Mouse (Mus musculus) limb, embryonic 15.5 days (tissue): ENCODE data around the gene Rnf31. TPM values are rescaled to one million over a fixed set of nuclear protein-coding genes. Genes with fewer than 3 reads are reported as not detected.

Experiments
- ATAC-seq: fragments of 200-750 bp; cut with Nextera tagmentation; 2 replicates; pipeline ENCODE4 v1.8.0; 2017; ENCODE audit warnings: low read depth, moderate TSS enrichment; ENCODE audit not compliant: insufficient number of reproducible peaks, low FRiP score, low TSS enrichment
- H3K27ac ChIP-seq: fragments of 300-500 bp; sonication (generic); 2 replicates; pipeline ENCODE4 v1.5.1; 2015; ENCODE audit warnings: moderate library complexity, mild to moderate bottlenecking, inconsistent platforms
- H3K27me3 ChIP-seq: fragments of 300-500 bp; sonication (generic); 2 replicates; pipeline ENCODE4 v1.6.1; 2015; ENCODE audit warnings: inconsistent platforms
- H3K36me3 ChIP-seq: fragments of 300-500 bp; sonication (generic); 2 replicates; pipeline ENCODE4 v1.6.1; 2015; ENCODE audit warnings: inconsistent platforms
- H3K4me1 ChIP-seq: fragments of 300-500 bp; sonication (generic); 2 replicates; pipeline ENCODE4 v1.6.1; 2015; ENCODE audit warnings: inconsistent platforms
- H3K4me2 ChIP-seq: fragments of 300-500 bp; sonication (generic); 2 replicates; pipeline ENCODE4 v1.6.1; 2015; ENCODE audit warnings: mild to moderate bottlenecking, inconsistent platforms
- H3K4me3 ChIP-seq: fragments of 300-500 bp; sonication (generic); 2 replicates; pipeline ENCODE4 v1.5.1; 2015; ENCODE audit warnings: mild to moderate bottlenecking, inconsistent platforms
- H3K9ac ChIP-seq: fragments of 300-500 bp; sonication (generic); 2 replicates; pipeline ENCODE4 v1.6.1; 2015; ENCODE audit warnings: inconsistent platforms
- H3K9me3 ChIP-seq: fragments of 300-500 bp; sonication (generic); 2 replicates; pipeline ENCODE4 v1.6.1; 2016; ENCODE audit warnings: inconsistent platforms
- WGBS: fragments of 180-500 bp; shearing (Covaris S2); methylation state at CpG from one replicate; pipeline ENCODE4 v1.1.7; 2015; 5-methylcytosine and 5-hydroxymethylcytosine counted together
- polyA plus RNA-seq: library from polyadenylated mRNA; unstranded; fragments of >200 nt; fragmentation: Nextera tagmentation; extraction: Ambion mirVana; gene quantifications from 2 replicates; pipeline ENCODE4 v1.2.1, GENCODE M21; 2015

Gene Rnf31
- polyA plus RNA-seq, 1 experiment from 2014 or later, result 20.6 TPM

DNA sequence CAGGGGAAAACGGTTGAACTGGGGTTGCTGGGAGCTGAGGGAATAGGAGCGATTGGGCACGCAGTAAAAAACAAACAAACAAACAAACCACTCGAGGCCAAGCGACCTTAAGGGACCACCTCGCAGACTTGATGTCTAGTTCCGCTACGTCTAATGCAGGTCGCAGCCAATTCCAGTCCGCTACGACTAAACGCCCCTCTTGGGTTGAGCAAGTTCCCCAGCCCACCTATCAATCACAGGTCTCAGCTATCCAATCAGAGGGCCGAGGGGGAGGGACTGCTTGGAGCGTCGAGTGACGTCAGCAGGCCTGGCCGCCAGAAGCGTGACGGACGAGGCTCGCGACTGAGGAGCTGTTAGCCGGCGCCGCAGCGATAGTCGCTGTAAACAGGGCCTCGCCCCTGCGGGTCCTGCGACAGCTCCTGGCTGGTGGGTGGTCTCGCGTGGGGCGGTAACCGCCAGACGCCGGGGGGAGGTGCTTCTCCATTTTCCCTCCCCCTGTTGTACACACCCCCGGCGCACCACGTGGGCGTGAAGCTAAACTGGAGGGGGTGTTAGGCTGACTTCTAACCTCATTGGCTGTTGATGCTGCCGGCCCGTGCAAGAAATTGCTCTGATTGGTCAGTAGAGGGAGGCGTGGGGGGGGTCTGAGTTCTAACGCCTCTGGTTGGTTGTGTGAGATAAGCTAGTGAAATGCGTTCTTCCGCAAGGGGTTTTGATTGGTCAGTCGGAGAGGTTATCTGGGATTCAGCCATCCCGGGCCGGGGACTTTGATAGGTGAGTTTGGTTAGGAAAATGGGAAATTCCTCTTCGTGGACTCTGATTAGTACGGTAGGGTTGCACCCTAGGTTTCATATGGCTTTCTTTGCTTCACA is 31.1 kb upstream of the Rnf31 start, which contains the start of gene A730061H03Rik:
A730061H03Rik (minus strand) TSS at position 205 of the 872 bp plus-strand sequence.
- WGBS, result under 1% methylated on average over 51 of the region's 51 CpGs
- Histone ChIP-seq H3K9me3 (no peaks in the 10 kb centered on the region), H3K27me3 (no peaks in the 10 kb centered on the region), H3K4me3 (peak within 1 kb of the TSS; percentile 68), H3K27ac (peak within 1 kb of the TSS; percentile 99), H3K4me2 (peak within 1 kb of the TSS; percentile 78), H3K4me1 (peaks cover 18% of the 10 kb centered on the region), H3K36me3 (peaks cover 22% of the 10 kb centered on the region), H3K9ac (peak within 1 kb of the TSS; percentile 69)
- ATAC-seq, result peak; percentile 97

DNA sequence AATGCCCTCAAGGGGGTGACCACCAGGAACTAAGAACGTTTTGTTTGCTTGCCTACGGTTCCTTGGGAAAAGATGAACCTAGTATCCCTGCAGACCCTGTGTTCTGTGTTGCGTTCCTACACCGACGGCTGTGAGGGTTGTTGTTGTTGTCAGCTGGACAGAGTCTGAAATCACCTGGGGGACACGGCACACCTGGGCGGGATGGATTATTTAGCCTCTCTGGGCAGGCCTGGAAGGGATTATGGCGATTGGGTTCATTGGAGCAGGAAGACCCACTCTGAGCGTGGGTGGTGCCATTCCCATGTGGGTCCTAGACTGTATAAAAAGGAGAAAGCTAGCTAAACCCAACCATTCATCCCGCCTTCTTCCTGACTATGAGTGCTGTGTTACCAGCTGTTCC is 29.6 kb upstream of the Rnf31 start:
- Histone ChIP-seq H3K9me3 (no peaks in the 10 kb centered on the region), H3K9ac (0 out of 2 replicates have a peak overlapping the region, but pooled peaks have one; percentile 10), H3K4me3 (peak overlapping the region; percentile 68; the same call in 1 of the 2 replicates), H3K36me3 (peaks cover 36% of the 10 kb centered on the region), H3K4me2 (no peak overlapping the region), H3K27me3 (no peaks in the 10 kb centered on the region), H3K27ac (no peak overlapping the region), H3K4me1 (peaks cover 18% of the 10 kb centered on the region)
- ATAC-seq, result no peak
- WGBS, result 77% methylated on average over 10 of the region's 10 CpGs

DNA sequence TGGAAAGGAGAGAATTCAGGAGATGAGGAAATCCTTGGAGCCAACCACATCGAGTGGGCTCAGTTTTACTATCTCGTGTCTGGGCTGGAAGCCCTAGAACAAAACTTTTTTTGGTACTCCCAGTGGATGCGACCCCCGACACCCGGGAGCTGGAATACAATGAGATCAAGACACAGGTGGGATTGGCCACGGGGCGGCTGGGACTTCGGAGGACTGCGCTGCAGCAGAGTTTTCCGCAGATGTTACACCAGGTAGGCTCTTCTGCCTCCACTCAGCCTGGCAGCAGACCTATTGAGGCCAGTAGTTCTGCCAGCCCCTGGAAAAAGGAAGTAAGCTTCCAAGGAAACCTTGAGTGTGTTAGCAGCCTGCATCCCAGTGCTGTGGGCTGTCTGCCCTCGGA is 28.3 kb upstream of the Rnf31 start:
- H3K4me3 ChIP-seq, result no peak overlapping the region
- H3K36me3 ChIP-seq, result peaks cover 48% of the 10 kb centered on the region

DNA sequence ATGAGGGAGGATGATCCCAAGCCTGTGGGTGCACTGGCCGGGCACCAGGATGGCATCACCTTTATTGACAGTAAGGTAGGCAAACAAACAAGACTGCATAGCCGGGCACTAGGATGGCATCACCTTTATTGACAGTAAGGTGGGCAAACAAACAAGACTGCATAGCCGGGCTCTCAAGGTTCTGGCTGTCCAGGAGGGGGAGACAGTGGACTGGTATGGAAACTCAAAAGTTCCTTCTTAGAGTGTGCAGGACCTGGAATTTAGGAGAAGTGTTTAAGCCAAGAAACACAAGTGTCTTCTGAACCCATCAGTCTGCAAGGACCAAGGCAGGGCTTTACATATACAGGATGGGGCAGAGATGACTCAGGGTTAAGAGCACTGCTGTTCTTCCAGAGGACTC is 25.8 kb upstream of the Rnf31 start:
- no peak for ATAC-seq
- Histone ChIP-seq H3K9ac (no peak overlapping the region), H3K4me2 (no peak overlapping the region), H3K27me3 (no peaks in the 10 kb centered on the region), H3K4me1 (peaks cover 15% of the 10 kb centered on the region), H3K4me3 (no peak overlapping the region), H3K9me3 (no peaks in the 10 kb centered on the region), H3K36me3 (peaks cover 63% of the 10 kb centered on the region), H3K27ac (no peak overlapping the region)
- WGBS, result 82% methylated on average over 3 of the region's 3 CpGs

More for the DNA sequence above, 28.3 kb upstream of the Rnf31 start:
- 90% methylated on average over 11 of the region's 11 CpGs for WGBS
- Histone ChIP-seq H3K27me3 (no peaks in the 10 kb centered on the region), H3K4me1 (peaks cover 15% of the 10 kb centered on the region), H3K27ac (no peak overlapping the region), H3K9me3 (no peaks in the 10 kb centered on the region), H3K4me2 (no peak overlapping the region), H3K9ac (no peak overlapping the region)
- no peak for ATAC-seq

DNA sequence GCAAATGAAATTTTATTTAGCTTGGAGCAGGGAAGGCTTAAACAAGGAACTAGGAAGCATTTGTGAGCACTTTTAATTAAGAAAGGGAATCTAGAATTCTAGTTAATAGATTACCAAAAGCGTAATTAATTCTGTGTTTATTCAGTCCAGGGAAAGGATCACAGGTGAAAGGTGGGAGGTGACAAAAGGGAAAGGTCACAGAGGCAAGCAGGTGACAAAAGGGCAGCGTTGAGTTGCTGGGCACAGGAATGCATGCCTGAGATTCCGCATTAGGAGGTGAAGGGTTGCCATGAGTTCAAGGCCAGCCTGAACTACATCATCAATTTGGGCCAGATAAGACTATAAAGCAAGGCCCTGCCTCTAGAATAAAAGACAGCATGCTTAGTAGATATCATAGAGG is 24.0 kb upstream of the Rnf31 start:
- no peak for ATAC-seq
- no peak overlapping the region for H3K4me2 ChIP-seq
- no peaks in the 10 kb centered on the region for H3K27me3 ChIP-seq
- peaks cover 63% of the 10 kb centered on the region for H3K36me3 ChIP-seq
- no peak overlapping the region for H3K4me3 ChIP-seq
- H3K9ac ChIP-seq, result no peak overlapping the region
- H3K9me3 ChIP-seq, result no peaks in the 10 kb centered on the region
- WGBS, result 92% methylated on average over 3 of the region's 3 CpGs
- no peak overlapping the region for H3K27ac ChIP-seq
- no peaks in the 10 kb centered on the region for H3K4me1 ChIP-seq

DNA sequence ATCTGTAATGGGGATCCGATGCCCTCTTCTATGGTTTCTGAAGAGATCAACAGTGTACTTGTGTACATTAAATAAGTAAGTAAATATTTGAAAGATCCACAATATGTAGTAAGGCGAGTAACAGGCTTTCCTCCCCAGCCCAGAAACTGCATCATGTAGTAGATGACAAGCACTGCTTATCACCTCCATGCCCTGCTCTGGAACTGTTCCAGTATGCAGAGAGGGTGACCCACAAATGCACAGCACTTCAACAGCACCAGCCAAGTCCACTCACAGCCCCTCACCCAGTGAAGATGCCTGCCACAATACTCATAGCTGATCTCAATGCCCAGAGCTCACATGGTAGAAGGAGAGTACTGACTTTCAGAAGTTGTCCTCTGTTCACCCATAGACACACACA is 20.9 kb upstream of the Rnf31 start:
- no peaks in the 10 kb centered on the region for H3K9me3 ChIP-seq
- no peak overlapping the region for H3K9ac ChIP-seq
- no peak overlapping the region for H3K4me3 ChIP-seq
- ATAC-seq, result no peak
- no peak overlapping the region for H3K27ac ChIP-seq
- H3K36me3 ChIP-seq, result peaks cover 39% of the 10 kb centered on the region
- WGBS, result 90% methylated on average over 2 of the region's 2 CpGs
- H3K27me3 ChIP-seq, result no peaks in the 10 kb centered on the region
- no peak overlapping the region for H3K4me2 ChIP-seq
- H3K4me1 ChIP-seq, result no peaks in the 10 kb centered on the region

DNA sequence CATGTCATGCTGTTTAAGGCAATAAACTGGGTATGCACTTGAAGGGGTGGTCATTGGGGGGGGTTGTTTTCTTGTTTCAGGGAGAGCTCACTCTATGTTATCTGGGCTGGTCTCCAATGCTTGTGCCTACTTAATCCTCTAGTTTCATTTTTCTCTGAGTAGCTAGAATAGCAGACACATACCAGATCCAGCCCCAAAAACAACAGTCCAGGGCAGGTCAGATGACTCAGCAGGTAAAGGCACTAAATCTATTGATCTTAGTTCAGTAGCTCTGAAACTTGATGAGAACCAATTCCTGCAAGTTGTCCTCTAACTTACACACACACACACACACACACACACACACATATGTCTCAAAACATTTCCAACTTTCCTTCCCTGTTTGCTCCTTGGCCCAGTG is 19.7 kb upstream of the Rnf31 start:
- H3K4me3 ChIP-seq, result no peak overlapping the region
- peaks cover 4% of the 10 kb centered on the region; the same call in 1 of the 2 replicates for H3K4me1 ChIP-seq
- H3K27me3 ChIP-seq, result no peaks in the 10 kb centered on the region
- H3K4me2 ChIP-seq, result no peak overlapping the region
- no peak overlapping the region for H3K9ac ChIP-seq
- H3K36me3 ChIP-seq, result peaks cover 28% of the 10 kb centered on the region
- no peak overlapping the region for H3K27ac ChIP-seq
- no peak for ATAC-seq
- no peaks in the 10 kb centered on the region for H3K9me3 ChIP-seq

DNA sequence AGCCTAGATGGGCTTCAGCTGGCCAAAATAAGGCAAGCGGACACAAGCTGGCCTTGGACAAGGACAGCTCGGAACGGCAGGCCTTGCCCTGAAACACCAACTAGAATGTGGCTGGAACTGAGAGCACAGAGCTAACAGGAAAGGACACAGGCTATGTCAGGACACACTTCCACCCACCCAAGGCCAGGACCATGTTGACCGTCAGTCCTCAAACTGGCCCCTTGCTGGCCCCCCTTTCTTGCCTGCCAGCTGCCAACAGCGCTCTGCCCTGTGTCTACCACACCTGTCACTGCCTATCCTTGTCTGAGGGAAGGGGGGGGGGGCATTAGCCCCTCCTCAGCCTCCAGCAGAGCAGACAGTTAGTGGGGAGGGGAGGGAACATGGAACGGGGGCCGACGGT is 16.2 kb upstream of the Rnf31 start, which contains the start of gene Fitm1:
Fitm1 (plus strand) TSS at position 316 of the 400 bp plus-strand sequence.
- peak within 1 kb of the TSS; percentile 14 for H3K4me3 ChIP-seq
- no peak within 1 kb of the TSS for H3K9ac ChIP-seq
- H3K9me3 ChIP-seq, result no peaks in the 10 kb centered on the region
- ATAC-seq, result no peak; the same call in 1 of the 2 replicates
- peak within 1 kb of the TSS; percentile 5; the same call in 1 of the 2 replicates for H3K4me2 ChIP-seq
- H3K27ac ChIP-seq, result no peak within 1 kb of the TSS
- 59% methylated on average over 8 of the region's 8 CpGs for WGBS
- peaks cover 4% of the 10 kb centered on the region for H3K36me3 ChIP-seq
- no peaks in the 10 kb centered on the region for H3K27me3 ChIP-seq
- peaks cover 10% of the 10 kb centered on the region for H3K4me1 ChIP-seq

DNA sequence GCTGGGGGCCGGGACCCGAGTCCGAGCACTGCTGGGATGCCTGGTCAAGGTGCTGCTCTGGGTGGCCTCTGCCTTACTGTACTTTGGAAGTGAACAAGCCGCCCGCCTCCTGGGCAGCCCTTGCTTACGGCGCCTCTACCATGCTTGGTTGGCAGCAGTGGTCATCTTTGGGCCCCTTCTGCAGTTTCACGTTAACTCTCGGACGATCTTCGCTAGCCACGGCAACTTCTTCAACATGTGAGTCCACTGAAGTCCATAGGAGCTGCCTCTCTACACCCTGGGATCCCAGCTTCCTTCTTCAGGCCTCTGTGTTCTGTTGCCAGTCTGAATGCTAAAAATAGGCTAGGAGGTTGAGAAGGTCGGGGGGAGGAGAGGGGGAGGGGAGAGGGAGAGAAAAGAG is 15.8 kb upstream of the Rnf31 start:
- WGBS, result 67% methylated on average over 13 of the region's 13 CpGs
- no peak overlapping the region for H3K27ac ChIP-seq

DNA sequence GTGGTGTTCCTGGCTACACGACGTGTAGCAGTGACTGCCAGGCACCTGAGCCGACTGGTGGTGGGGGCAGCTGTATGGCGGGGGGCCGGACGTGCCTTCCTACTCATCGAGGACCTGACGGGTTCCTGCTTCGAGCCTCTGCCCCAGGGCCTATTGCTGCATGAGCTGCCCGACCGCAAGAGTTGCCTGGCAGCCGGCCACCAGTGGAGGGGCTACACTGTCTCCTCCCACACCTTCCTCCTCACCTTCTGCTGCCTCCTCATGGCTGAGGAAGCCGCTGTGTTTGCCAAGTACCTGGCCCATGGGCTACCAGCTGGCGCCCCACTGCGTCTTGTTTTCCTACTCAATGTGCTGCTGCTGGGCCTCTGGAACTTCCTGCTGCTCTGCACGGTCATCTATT is 15.1 kb upstream of the Rnf31 start:
- no peaks in the 10 kb centered on the region for H3K9me3 ChIP-seq
- ATAC-seq, result no peak
- WGBS, result 60% methylated on average over 16 of the region's 16 CpGs
- peak overlapping the region; percentile 14 for H3K4me3 ChIP-seq
- no peaks in the 10 kb centered on the region for H3K27me3 ChIP-seq
- H3K36me3 ChIP-seq, result peaks cover 15% of the 10 kb centered on the region
- H3K4me2 ChIP-seq, result no peak overlapping the region; the same call in 1 of the 2 replicates
- H3K4me1 ChIP-seq, result peaks cover 10% of the 10 kb centered on the region
- H3K9ac ChIP-seq, result no peak overlapping the region
- H3K27ac ChIP-seq, result no peak overlapping the region

More for the DNA sequence above, 15.8 kb upstream of the Rnf31 start:
- Histone ChIP-seq H3K4me3 (peak overlapping the region; percentile 14), H3K4me1 (peaks cover 10% of the 10 kb centered on the region), H3K9me3 (no peaks in the 10 kb centered on the region), H3K36me3 (peaks cover 8% of the 10 kb centered on the region), H3K27me3 (no peaks in the 10 kb centered on the region), H3K9ac (no peak overlapping the region), H3K4me2 (peak overlapping the region; percentile 5; the same call in 1 of the 2 replicates)
- ATAC-seq, result no peak

DNA sequence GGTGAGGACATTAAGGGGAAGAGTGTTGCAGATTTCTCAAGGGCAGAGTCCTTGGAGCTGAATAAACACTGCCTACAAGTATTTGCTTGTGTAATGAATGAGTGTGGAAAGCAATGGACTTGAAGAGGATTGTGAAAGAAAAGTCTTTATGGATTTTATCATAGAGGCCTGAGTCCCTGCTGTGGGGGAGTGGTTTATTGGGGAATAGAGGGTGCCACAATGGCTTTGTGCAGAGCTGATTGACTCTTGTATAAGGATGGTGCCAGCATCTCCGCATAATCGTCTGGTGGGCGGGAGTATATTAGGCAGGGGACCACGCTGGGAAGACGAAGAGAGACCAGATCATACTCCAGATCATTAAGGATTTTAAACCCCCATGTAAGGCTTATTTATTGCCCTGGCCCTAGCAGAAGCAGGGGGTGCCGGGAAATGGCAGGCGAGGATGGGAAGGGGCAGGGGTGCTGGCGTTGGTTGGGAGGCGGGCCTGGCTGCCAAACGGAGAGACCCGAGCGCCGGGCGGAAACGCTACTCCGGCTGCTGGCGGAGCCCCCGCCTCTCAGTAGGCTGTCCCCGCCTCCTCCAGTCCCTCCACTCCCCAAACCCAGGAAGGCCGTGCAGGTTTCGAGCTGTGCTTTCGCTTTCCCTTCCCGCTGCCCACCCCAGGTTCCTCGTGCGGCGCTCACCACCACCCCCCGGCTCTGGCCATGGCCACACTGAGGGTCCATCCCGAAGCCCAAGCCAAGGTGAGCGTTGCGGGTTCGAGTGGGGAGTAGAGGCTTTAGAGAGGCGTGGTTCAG is 13.4 kb upstream of the Rnf31 start, which contains the start of gene Psme1:
Psme1 (plus strand) TSS at position 253 of the 797 bp plus-strand sequence.
- Histone ChIP-seq H3K27ac (peak within 1 kb of the TSS; percentile 84), H3K27me3 (no peaks in the 10 kb centered on the region), H3K9me3 (no peaks in the 10 kb centered on the region), H3K4me1 (peaks cover 10% of the 10 kb centered on the region), H3K4me3 (peak within 1 kb of the TSS; percentile 60), H3K36me3 (peaks cover 21% of the 10 kb centered on the region), H3K9ac (peak within 1 kb of the TSS; percentile 76), H3K4me2 (peak within 1 kb of the TSS; percentile 73)
- under 1% methylated on average over 32 of the region's 32 CpGs for WGBS
- ATAC-seq, result peak; percentile 88
